ENCODE assay signal across 15 mouse cellular contexts in the genomic region with DNA sequence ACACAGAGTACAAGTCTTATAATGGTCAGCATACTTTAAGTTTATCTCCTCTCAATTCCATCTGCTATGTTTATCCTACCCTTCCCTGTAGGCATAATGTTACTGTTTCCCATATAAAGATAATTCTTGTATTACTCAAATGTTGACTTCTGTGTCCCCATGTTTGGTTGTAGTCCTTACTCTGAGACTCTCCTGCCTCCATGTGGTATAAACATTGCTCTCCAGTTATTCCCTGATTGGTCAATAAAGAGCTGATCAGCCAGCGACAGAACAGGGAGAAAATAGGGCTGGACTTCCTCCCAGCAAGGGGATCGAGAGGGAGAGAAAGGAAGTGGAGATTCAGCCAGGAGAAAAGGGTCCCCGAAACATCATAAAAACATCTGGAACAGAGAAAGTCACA.
"Had no signal": no experiment of that assay in that cellular context is flagged by ENCODE, and none has a peak within 500 bp of the region (broad histone marks: within the 10 kb centered on the region; RNA-seq: fewer than 3 reads in every experiment).

No protein-coding gene starts in this region.

- H3K36me3 ChIP-seq: kidney, embryonic 15.5 days; limb, embryonic 10.5 days; limb, embryonic 13.5 days; liver, embryonic 15.5 days; midbrain, embryonic 13.5 days had no signal

- H3K27me3 ChIP-seq: kidney, embryonic 15.5 days; limb, embryonic 13.5 days; liver, embryonic 15.5 days; midbrain, embryonic 13.5 days had no signal

- H3K27ac ChIP-seq: kidney, embryonic 15.5 days; limb, embryonic 10.5 days; limb, embryonic 13.5 days; liver, embryonic 15.5 days; macrophage; midbrain, embryonic 13.5 days had no signal

- DNase-seq: kidney, adult 11 months; kidney, adult 8-10 months; kidney, postnatal 10 days; kidney, postnatal 36 days; liver; lung, adult 2 months; thymus, adult 2 months; thymus, postnatal 14 days; thymus, postnatal 4 days had no signal

- ATAC-seq: midbrain, embryonic 13.5 days had no signal

- H3K4me3 ChIP-seq: kidney, embryonic 15.5 days; limb, embryonic 10.5 days; limb, embryonic 13.5 days; liver, embryonic 15.5 days; midbrain, embryonic 13.5 days had no signal

- H3K9me3 ChIP-seq: kidney, embryonic 15.5 days; limb, embryonic 10.5 days; limb, embryonic 13.5 days; liver, embryonic 15.5 days; midbrain, embryonic 13.5 days had no signal

- H3K9ac ChIP-seq: kidney, embryonic 15.5 days; limb, embryonic 13.5 days; liver, embryonic 15.5 days; midbrain, embryonic 13.5 days had no signal

- H3K4me1 ChIP-seq: kidney, embryonic 15.5 days; limb, embryonic 13.5 days; liver, embryonic 15.5 days had no signal

- H3K4me2 ChIP-seq: kidney, embryonic 15.5 days; limb, embryonic 13.5 days; liver, embryonic 15.5 days; midbrain, embryonic 13.5 days had no signal
